Mouse (Mus musculus) forebrain, postnatal 0 days (tissue): Measurements from ENCODE around the gene Lefty1. TPM values are rescaled to one million over a fixed set of nuclear protein-coding genes. Genes with fewer than 3 reads are reported as not detected.
"Not testable (repeated sequence)": the region's sequence is repeated elsewhere in the genome, so short reads cannot be mapped to it uniquely, and the experiment has no call there.

Source experiments
- ATAC-seq: fragments of 200-750 bp; cut with Nextera tagmentation; 2 replicates; pipeline ENCODE4 v1.8.0; 2017; ENCODE audit warnings: mild to moderate bottlenecking, moderate library complexity
- DNase-seq: peaks from one replicate; pipeline ENCODE4 v3.0.0-alpha.2; 2015
- H3K27ac ChIP-seq: fragments of 300-500 bp; sonication (generic); 2 replicates; pipeline ENCODE4 v1.5.1; 2014; ENCODE audit warnings: low read depth, mild to moderate bottlenecking, antibody characterized with exemption, low read length, moderate library complexity, mixed read lengths
- H3K27me3 ChIP-seq: fragments of 300-500 bp; sonication (generic); 2 replicates; pipeline ENCODE4 v1.6.1; 2014; ENCODE audit warnings: mild to moderate bottlenecking, low read length, mixed read lengths; ENCODE audit not compliant: insufficient read depth
- H3K36me3 ChIP-seq: fragments of 300-500 bp; sonication (generic); 2 replicates; pipeline ENCODE4 v1.6.1; 2014; ENCODE audit warnings: mild to moderate bottlenecking, moderate library complexity; ENCODE audit not compliant: insufficient read depth
- H3K4me1 ChIP-seq: fragments of 300-500 bp; sonication (generic); 2 replicates; pipeline ENCODE4 v1.6.1; 2014; ENCODE audit warnings: antibody characterized with exemption; ENCODE audit not compliant: insufficient read depth
- H3K4me2 ChIP-seq: fragments of 300-500 bp; sonication (generic); 2 replicates; pipeline ENCODE4 v1.6.1; 2014; ENCODE audit warnings: low read depth, mild to moderate bottlenecking, moderate library complexity
- H3K4me3 ChIP-seq: fragments of 300-500 bp; sonication (generic); 2 replicates; pipeline ENCODE4 v1.5.1; 2014; ENCODE audit warnings: low read depth, low read length, mixed read lengths
- H3K9ac ChIP-seq: fragments of 300-500 bp; sonication (generic); 2 replicates; pipeline ENCODE4 v1.6.1; 2014; ENCODE audit warnings: mild to moderate bottlenecking
- H3K9me3 ChIP-seq: fragments of 300-500 bp; sonication (generic); 2 replicates; pipeline ENCODE4 v1.6.1; 2016; ENCODE audit warnings: low read length
- CTCF ChIP-seq: sonication (generic); IDR thresholded peaks from 2 replicates; pipeline ENCODE4 v1.5.1; 2016; ENCODE audit warnings: antibody characterized with exemption, control low read depth, low read depth
- WGBS: fragments of 180-500 bp; shearing (Covaris S2); extraction: QIAGEN DNeasy Blood & Tissue Kit; methylation state at CpG from one replicate; pipeline ENCODE4 v1.1.7; 2014; 5-methylcytosine and 5-hydroxymethylcytosine counted together
- polyA plus RNA-seq: library from polyadenylated mRNA; unstranded; fragments of >200 nt; fragmentation: Nextera tagmentation; extraction: Ambion mirVana; gene quantifications from 2 replicates; pipeline ENCODE4 v1.2.1, GENCODE M21; 2015
- total RNA-seq: library from RNA; depleted of rRNA; stranded (reverse); fragments of >200 nt; gene quantifications from 2 replicates; pipeline ENCODE4 v1.2.3, GENCODE M21; 2014; rRNA removed

Gene Lefty1
- total and polyA plus RNA-seq, 2 experiments from 2014 or later = 0.35 TPM; not detected in 1

DNA sequence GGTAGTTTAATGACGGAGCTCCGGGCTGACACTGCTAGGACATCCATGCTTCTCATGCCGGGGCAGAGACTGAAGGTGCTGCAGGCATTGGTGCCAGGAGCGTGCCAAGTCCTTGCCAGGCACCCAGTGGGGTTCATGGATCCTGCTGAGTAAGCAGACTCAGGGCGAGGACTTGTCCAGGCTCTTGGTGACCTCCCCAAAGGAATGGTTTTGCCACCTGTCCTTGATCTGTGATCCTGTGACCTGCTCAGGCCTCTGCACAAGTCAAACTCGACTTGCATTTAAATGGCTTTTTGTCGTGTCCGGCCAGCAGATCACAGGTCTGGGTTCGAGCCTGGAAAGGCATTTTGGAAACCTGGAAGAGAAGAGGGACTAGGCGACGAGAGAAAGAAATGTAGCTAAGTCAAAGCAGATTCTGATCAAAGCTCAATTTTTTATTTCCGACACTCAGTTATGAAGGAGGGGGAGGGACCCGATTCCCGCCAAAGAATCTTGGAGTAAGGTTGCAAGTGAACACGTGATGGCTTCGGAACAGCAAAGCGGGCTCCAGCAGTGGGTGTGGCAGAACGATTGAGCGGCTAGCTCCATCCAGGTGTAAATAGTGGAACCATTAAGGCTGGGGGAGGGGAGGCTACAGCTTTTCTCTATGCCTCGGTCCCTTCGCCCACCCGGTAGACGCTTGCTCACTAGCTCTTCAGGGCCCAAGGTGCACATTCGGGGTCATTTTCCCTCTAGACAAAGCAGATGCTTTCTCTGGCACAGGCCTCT, 44.8 kb downstream of the Lefty1 start:
- no peak for DNase-seq
- H3K36me3 ChIP-seq = no peaks in the 10 kb centered on the region
- H3K4me2 ChIP-seq = no peak overlapping the region
- no peaks in the 10 kb centered on the region for H3K4me1 ChIP-seq
- H3K27me3 ChIP-seq = no peaks in the 10 kb centered on the region
- ATAC-seq = no peak
- no peak overlapping the region for H3K4me3 ChIP-seq
- no peaks in the 10 kb centered on the region for H3K9me3 ChIP-seq
- H3K9ac ChIP-seq = no peak overlapping the region
- no peak overlapping the region for H3K27ac ChIP-seq
- no peak for TF ChIP-seq CTCF
- 78% methylated on average over 22 of the region's 24 CpGs for WGBS

DNA sequence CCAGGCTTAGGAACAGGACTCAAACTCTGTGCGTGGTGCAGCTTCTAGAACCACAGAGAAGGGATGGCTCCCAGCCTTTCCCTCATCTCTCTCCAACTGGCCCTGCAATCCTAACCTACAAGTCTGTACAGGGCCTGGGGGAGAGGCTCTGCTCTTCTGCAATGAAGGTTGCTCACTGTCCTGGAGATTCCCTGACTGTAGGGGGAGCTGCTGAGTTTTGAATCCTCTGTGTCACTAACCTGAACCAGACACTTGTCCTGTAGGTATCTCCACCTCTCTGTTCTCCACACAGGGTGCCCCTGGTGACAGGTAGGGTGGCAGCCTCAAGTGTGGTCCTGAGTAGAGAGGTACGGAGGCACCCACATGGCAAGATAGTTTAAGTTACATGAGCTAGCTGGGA, 45.6 kb downstream of the Lefty1 start:
- H3K27ac ChIP-seq = no peak overlapping the region
- no peaks in the 10 kb centered on the region for H3K36me3 ChIP-seq
- H3K27me3 ChIP-seq = no peaks in the 10 kb centered on the region
- ATAC-seq = no peak
- no peaks in the 10 kb centered on the region for H3K9me3 ChIP-seq
- H3K4me3 ChIP-seq = no peak overlapping the region
- no peak overlapping the region for H3K4me2 ChIP-seq
- H3K4me1 ChIP-seq = no peaks in the 10 kb centered on the region
- H3K9ac ChIP-seq = no peak overlapping the region
- 72% methylated on average over 2 of the region's 2 CpGs for WGBS
- DNase-seq = no peak
- TF ChIP-seq CTCF = no peak

DNA sequence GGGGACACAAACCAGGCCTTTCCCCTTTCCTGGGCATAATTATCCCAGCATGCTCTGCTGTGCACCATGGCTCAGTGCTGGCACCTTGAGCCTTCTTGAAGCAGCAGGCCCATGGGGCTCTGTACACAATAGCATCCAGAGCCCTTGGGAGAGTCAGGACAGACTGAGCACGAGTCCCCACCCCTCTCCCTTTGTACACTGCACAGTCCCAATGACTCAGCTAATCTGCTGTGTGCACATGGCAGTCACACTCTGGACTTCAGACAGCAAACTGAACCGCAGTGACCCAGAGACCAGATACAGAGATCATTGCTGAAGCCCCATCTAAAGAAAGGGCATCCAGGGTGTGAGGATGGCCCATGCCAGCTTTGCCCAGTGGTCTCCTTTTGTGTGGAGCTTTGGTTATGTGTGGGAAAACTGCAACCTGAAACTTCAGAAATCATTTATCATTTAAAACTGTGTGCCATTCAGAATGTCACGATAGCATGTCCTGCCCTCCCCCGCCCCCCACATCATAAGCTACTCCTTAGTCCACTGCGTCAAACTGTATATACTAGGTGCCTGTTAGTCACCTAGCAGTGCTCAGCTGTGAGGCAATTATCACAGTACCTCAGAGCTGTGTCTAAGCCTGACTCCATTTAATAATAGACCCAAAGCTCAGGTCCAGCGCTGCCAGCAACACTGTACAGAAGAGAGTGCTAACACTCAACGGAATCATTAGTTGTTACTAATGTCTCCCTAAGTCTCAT, 46.6 kb downstream of the Lefty1 start:
- H3K4me3 ChIP-seq, H3K4me2 ChIP-seq, DNase-seq, H3K27me3 ChIP-seq, H3K9ac ChIP-seq, H3K9me3 ChIP-seq, ATAC-seq, H3K4me1 ChIP-seq, H3K36me3 ChIP-seq, H3K27ac ChIP-seq: not testable (repeated sequence)
- 80% methylated on average over 7 of the region's 7 CpGs for WGBS

DNA sequence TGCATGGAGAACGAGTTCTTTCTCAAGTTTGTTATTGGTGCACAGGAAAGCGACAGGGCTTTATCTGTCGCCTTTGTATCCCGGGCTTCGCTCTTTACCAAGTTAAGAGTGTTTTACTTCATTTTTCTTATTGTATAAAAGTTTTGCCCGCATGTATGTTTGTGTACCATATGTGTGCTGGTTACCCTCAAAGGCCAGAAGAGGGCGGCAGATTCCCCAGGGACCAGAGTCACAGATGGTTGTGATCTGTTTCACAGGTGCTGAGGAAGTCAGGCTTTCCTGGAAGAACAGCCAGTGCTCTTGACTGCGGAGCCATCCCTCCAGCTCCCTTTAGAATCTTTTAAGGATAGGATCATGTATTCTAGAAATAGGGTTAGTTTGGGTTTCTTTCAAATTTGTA, 51.9 kb downstream of the Lefty1 start:
- Histone ChIP-seq H3K4me1 (no peaks in the 10 kb centered on the region), H3K27me3 (no peaks in the 10 kb centered on the region), H3K9ac (no peak overlapping the region), H3K4me2 (no peak overlapping the region), H3K4me3 (no peak overlapping the region), H3K27ac (no peak overlapping the region), H3K9me3 (no peaks in the 10 kb centered on the region), H3K36me3 (no peaks in the 10 kb centered on the region)
- TF ChIP-seq CTCF = no peak
- DNase-seq (no peak), ATAC-seq (no peak)
- WGBS = 92% methylated on average over 8 of the region's 8 CpGs

DNA sequence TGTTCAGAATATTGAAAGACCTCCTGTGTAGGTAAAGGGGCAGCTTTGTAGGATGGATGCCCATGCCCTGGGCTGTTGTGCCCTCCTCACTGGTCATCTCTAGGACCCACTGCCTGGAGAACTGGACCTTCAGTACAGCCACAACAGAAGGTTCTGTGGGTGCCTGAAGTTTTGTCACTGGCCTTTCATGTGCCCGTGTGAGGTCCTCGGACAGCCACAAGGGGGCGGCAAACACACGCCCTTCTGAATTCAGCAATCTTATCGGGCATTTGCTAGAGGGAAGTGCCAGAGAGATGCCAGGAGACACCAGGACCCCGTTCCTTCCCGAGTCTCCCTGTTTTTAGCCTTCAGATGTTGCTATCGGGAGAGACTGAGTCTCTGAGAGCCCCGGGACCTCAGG, 52.9 kb downstream of the Lefty1 start:
- Histone ChIP-seq H3K9ac (no peak overlapping the region), H3K27me3 (no peaks in the 10 kb centered on the region), H3K4me2 (peak overlapping the region; percentile 30; the same call in 1 of the 2 replicates), H3K9me3 (no peaks in the 10 kb centered on the region), H3K36me3 (no peaks in the 10 kb centered on the region), H3K4me1 (no peaks in the 10 kb centered on the region), H3K27ac (no peak overlapping the region), H3K4me3 (no peak overlapping the region)
- DNase-seq (peak; percentile 85), ATAC-seq (peak; percentile 66)
- WGBS = 1% methylated on average over 9 of the region's 9 CpGs
- TF ChIP-seq CTCF = peak; percentile 98

Other genes with a start within 250 kb of the Lefty1 start
- gene Mixl1, start 238.0 kb upstream of the Lefty1 start, total RNA-seq = 0.67 TPM in 1 of 2 replicates, not detected in the other
- gene Mixl1, start 238.0 kb upstream of the Lefty1 start, polyA plus RNA-seq = 0.10 and 0.38 TPM in 2 replicates
- gene Acbd3, start 209.0 kb upstream of the Lefty1 start, total RNA-seq = 27.9 and 37.6 TPM in 2 replicates
- gene Acbd3, start 209.0 kb upstream of the Lefty1 start, polyA plus RNA-seq = 10.6 and 16.1 TPM in 2 replicates
- 3,418 and 3,587 TPM in 2 replicates for gene H3f3a, start 121.1 kb upstream of the Lefty1 start, total RNA-seq
- 2,464 and 2,886 TPM in 2 replicates for gene H3f3a, start 121.1 kb upstream of the Lefty1 start, polyA plus RNA-seq
- gene Sde2, start 83.9 kb upstream of the Lefty1 start, total RNA-seq = 16.3 and 19.6 TPM in 2 replicates
- gene Sde2, start 83.9 kb upstream of the Lefty1 start, polyA plus RNA-seq = 17.8 and 24.8 TPM in 2 replicates
- 21.1 and 21.2 TPM in 2 replicates for gene Lefty2, start 41.9 kb upstream of the Lefty1 start, total RNA-seq
- gene Lefty2, start 41.9 kb upstream of the Lefty1 start, polyA plus RNA-seq = 11.3 and 17.3 TPM in 2 replicates
- gene Pycr2, start 30.7 kb upstream of the Lefty1 start, total RNA-seq = 64.2 and 81.2 TPM in 2 replicates
- gene Pycr2, start 30.7 kb upstream of the Lefty1 start, polyA plus RNA-seq = 68.4 and 70.5 TPM in 2 replicates
- gene Tmem63a, start 7.3 kb downstream of the Lefty1 start, total RNA-seq = 1.3 and 3.2 TPM in 2 replicates
- 1.8 and 2.1 TPM in 2 replicates for gene Tmem63a, start 7.3 kb downstream of the Lefty1 start, polyA plus RNA-seq
- gene Ephx1, start 85.9 kb downstream of the Lefty1 start, total RNA-seq = 10.2 and 13.9 TPM in 2 replicates
- gene Ephx1, start 85.9 kb downstream of the Lefty1 start, polyA plus RNA-seq = 10.4 and 10.5 TPM in 2 replicates
- not detected in 2 replicates for gene 9130409I23Rik, start 116.2 kb downstream of the Lefty1 start, total RNA-seq
- 0.08 TPM in 1 of 2 replicates, not detected in the other for gene 9130409I23Rik, start 116.2 kb downstream of the Lefty1 start, polyA plus RNA-seq
- 32.1 and 39.7 TPM in 2 replicates for gene Nvl, start 209.2 kb downstream of the Lefty1 start, total RNA-seq
- gene Nvl, start 209.2 kb downstream of the Lefty1 start, polyA plus RNA-seq = 17.0 and 25.2 TPM in 2 replicates
- gene Cnih4, start 209.7 kb downstream of the Lefty1 start, total RNA-seq = 17.9 and 27.1 TPM in 2 replicates
- 49.4 and 50.8 TPM in 2 replicates for gene Cnih4, start 209.7 kb downstream of the Lefty1 start, polyA plus RNA-seq